Mouse (Mus musculus) C2C12 (cell line): ENCODE results near the gene 1700024G13Rik. TPM values are rescaled to one million over a fixed set of nuclear protein-coding genes. Genes with fewer than 3 reads are reported as not detected.

ENCODE experiments used
- H3K27me3 ChIP-seq: one replicate; pipeline ENCODE4 v1.6.1; 2011; ENCODE audit not compliant: control insufficient read depth, insufficient read depth, insufficient read length
- H3K36me3 ChIP-seq: one replicate; pipeline ENCODE4 v1.6.1; 2011; ENCODE audit not compliant: control insufficient read depth, insufficient read depth
- H3K4me3 ChIP-seq: one replicate; pipeline ENCODE4 v1.5.1; 2011; ENCODE audit warnings: mild to moderate bottlenecking, control low read depth; ENCODE audit not compliant: poor library complexity, insufficient read depth, severe bottlenecking
- H3K79me2 ChIP-seq: one replicate; pipeline ENCODE4 v1.6.1; 2011; ENCODE audit not compliant: control insufficient read depth, insufficient read depth
- H3K79me3 ChIP-seq: one replicate; pipeline ENCODE4 v1.6.1; 2011; ENCODE audit warnings: low read depth, control low read depth
- H3ac ChIP-seq: one replicate; pipeline ENCODE3; 2011; ENCODE audit warnings: low read depth; ENCODE audit not compliant: control insufficient read depth, insufficient read length
- CEBPB ChIP-seq: IDR thresholded peaks from one replicate; pipeline ENCODE4 v1.6.1; 2011; ENCODE audit warnings: low read depth, mild to moderate bottlenecking, control low read depth, moderate library complexity
- CTCF ChIP-seq: IDR thresholded peaks from one replicate; pipeline ENCODE4 v1.5.1; 2011; ENCODE audit not compliant: control insufficient read depth, insufficient read depth, insufficient read length
- FOSL1 ChIP-seq: IDR thresholded peaks from one replicate; pipeline ENCODE4 v1.8.0; 2011; ENCODE audit warnings: mild to moderate bottlenecking, low read length; ENCODE audit not compliant: poor library complexity, insufficient read depth, severe bottlenecking
- MAX ChIP-seq: IDR thresholded peaks from one replicate; pipeline ENCODE4 v1.6.1; 2011; ENCODE audit warnings: mild to moderate bottlenecking, control low read depth
- MYOD1 ChIP-seq: IDR thresholded peaks from one replicate; pipeline ENCODE4 v1.6.1; 2011; ENCODE audit warnings: low read depth; ENCODE audit not compliant: control insufficient read depth, insufficient read length
- MYOG ChIP-seq: IDR thresholded peaks from one replicate; pipeline ENCODE4 v1.6.1; 2011; ENCODE audit not compliant: control insufficient read depth, insufficient read length; ENCODE audit errors: extremely low read depth
- USF1 ChIP-seq: IDR thresholded peaks from one replicate; pipeline ENCODE4 v1.6.1; 2011; ENCODE audit warnings: low read depth, mild to moderate bottlenecking, control low read depth, moderate library complexity
- polyA plus RNA-seq: library from polyadenylated mRNA; unstranded; fragments of >200 nt; fragmentation: generic; extraction: Trizol; gene quantifications from one replicate; pipeline ENCODE4 v1.2.1, GENCODE M21; 2012; ENCODE audit warnings: missing spikeins

Gene 1700024G13Rik
- polyA plus RNA-seq, 1 experiment, result not detected

GRCm38 (mm10) chr14:32344176-32344575, 44.0 kb downstream of the 1700024G13Rik start:
- H3K27me3 ChIP-seq, result no peaks in the 10 kb centered on the region
- no peak overlapping the region for H3K4me3 ChIP-seq
- no peaks in the 10 kb centered on the region for H3K36me3 ChIP-seq

GRCm38 (mm10) chr14:32341823-32342222, 46.4 kb downstream of the 1700024G13Rik start:
- no peaks in the 10 kb centered on the region for H3K36me3 ChIP-seq

More at GRCm38 (mm10) chr14:32344176-32344575, 44.0 kb downstream of the 1700024G13Rik start:
- Histone ChIP-seq H3K79me2 (no peaks in the 10 kb centered on the region), H3ac (no peak overlapping the region), H3K79me3 (no peaks in the 10 kb centered on the region)
- TF ChIP-seq MAX, result no peak
- TF ChIP-seq FOSL1, result no peak
- TF ChIP-seq MYOG, result no peak
- TF ChIP-seq CEBPB, result no peak
- no peak for TF ChIP-seq MYOD1
- TF ChIP-seq USF1, result no peak
- TF ChIP-seq CTCF, result no peak

DNA sequence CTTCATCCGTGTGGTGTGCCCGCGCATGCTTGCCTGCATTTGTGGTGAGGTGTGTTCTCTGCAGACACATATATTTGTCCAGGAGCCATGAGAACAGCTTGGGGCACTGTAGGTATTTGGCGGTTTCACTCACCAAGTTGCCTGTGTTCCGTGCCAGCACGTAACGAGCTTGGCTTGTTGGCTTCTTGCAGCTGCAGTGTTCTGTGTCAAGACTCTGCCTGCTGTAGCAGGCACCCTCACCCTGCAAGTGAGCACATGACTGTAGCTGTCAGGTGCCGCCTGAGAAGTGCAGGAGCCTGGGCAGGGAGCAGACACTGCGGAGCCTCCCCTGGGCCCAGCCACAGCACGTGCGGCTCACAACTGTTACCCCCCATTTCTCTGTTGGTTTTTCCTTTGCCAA, 51.6 kb downstream of the 1700024G13Rik start:
- H3K36me3 ChIP-seq, result no peaks in the 10 kb centered on the region
- TF ChIP-seq MYOD1, result no peak
- no peak for TF ChIP-seq USF1
- TF ChIP-seq CTCF, result no peak
- no peak for TF ChIP-seq MAX
- no peak for TF ChIP-seq MYOG
- TF ChIP-seq FOSL1, result no peak
- no peak for TF ChIP-seq CEBPB
- H3ac ChIP-seq, result no peak overlapping the region

More at GRCm38 (mm10) chr14:32341823-32342222, 46.4 kb downstream of the 1700024G13Rik start:
- Histone ChIP-seq H3K27me3 (no peaks in the 10 kb centered on the region), H3K79me2 (no peaks in the 10 kb centered on the region), H3ac (no peak overlapping the region), H3K4me3 (no peak overlapping the region), H3K79me3 (no peaks in the 10 kb centered on the region)
- TF ChIP-seq MYOD1 (no peak), CEBPB (no peak), USF1 (no peak), MAX (no peak), MYOG (no peak), FOSL1 (no peak), CTCF (no peak)

DNA sequence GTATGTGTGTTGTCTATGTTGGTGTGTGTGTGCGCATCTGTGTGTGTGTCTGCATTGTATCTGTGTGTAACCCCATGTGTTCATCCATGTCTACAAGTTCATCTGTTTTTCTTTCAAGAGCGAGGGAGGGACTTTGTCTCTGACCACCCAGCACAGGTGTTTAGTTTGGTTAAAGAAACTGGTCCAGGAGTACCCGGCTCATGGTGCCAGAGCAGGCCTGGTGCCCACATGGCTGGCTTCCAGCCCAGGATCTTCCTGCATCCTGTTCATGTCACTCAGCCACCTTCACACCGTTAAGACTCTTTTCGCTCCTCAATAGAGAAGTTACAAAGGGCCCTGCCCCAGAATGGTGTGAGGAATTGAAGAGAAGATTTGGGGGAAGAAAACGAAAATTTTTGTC, 52.2 kb downstream of the 1700024G13Rik start:
- Histone ChIP-seq H3K79me3 (no peaks in the 10 kb centered on the region), H3K36me3 (no peaks in the 10 kb centered on the region), H3ac (no peak overlapping the region), H3K79me2 (no peaks in the 10 kb centered on the region), H3K27me3 (no peaks in the 10 kb centered on the region), H3K4me3 (no peak overlapping the region)
- TF ChIP-seq CTCF (no peak), FOSL1 (no peak), MYOD1 (no peak), USF1 (no peak), MAX (no peak), MYOG (no peak), CEBPB (no peak)

More for the DNA sequence above, 51.6 kb downstream of the 1700024G13Rik start:
- H3K79me3 ChIP-seq, result no peaks in the 10 kb centered on the region
- H3K79me2 ChIP-seq, result no peaks in the 10 kb centered on the region
- no peak overlapping the region for H3K4me3 ChIP-seq
- no peaks in the 10 kb centered on the region for H3K27me3 ChIP-seq

DNA sequence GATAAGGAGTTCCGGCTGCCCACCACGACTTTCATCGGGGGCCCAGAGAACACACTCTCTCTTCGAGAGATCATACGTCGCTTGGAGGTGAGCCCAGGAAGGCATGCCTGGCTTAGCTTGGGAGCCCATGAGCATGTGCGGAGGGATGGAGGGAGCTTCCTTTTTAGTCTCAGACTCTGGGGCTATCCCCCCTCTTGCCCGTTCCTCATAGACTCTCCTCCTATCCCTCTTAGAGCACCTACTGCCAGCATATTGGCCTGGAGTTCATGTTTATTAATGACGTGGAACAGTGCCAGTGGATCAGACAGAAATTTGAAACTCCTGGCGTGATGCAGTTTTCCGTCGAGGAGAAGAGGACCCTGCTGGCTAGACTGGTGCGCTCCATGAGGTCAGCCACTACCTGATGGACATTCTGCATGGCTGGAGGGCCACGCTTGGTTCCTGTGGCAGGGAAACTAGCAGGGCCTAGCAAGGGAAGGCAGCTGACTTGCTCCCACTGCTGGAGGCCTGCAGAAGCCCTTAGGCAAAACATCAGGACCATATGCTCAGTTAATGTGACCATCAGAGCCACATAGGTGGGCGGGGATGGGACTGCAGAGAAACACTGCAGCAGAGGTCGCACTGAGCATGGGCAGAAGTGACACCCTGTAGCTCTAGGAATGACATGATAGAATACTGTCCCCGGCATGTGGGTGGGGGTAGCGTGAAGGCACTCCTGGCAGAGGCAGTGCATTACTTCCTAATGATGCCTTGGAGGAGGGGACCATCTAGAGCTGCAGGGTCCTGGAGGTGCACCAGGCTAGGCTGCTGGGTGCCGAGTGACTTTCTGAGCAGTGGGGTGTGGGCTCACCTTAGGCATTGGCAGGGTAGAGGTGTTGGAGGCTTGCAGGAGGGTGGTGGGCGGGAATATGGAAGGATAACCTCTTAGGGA, 55.4 kb downstream of the 1700024G13Rik start:
- H3K79me3 ChIP-seq, result no peaks in the 10 kb centered on the region
- no peak for TF ChIP-seq FOSL1
- TF ChIP-seq CEBPB, result no peak
- TF ChIP-seq MYOD1, result no peak
- TF ChIP-seq MYOG, result no peak
- no peak for TF ChIP-seq CTCF
- no peak for TF ChIP-seq MAX
- no peak overlapping the region for H3K4me3 ChIP-seq
- H3K79me2 ChIP-seq, result no peaks in the 10 kb centered on the region
- H3K27me3 ChIP-seq, result peaks cover 5% of the 10 kb centered on the region
- no peak overlapping the region for H3ac ChIP-seq
- H3K36me3 ChIP-seq, result no peaks in the 10 kb centered on the region
